17 mouse cellular contexts compared by ENCODE assay signal in the genomic region with DNA sequence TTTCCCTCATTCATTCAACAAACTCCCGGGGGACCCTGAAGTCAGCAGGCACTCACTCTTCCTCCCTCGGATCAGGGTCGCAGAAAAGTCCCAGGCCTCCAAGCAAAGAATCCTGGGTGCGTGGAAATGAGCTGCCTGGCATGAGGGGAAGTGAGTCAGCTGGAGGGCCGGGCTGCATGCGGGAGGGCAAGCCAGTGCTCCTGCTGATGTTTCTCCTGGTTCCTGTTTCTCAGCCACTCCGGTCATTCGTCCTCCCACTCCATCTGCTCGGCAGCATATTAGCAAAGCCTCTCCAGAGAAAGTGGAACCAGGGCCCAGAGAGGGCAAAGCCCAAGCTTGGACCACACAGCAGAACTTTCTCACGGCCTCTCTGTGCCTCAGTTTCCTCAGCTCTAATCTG. TPM values are rescaled to one million over a fixed set of nuclear protein-coding genes. Genes with fewer than 3 reads are reported as not detected.
DNase-seq lines count a peak whose midpoint lies in the region; ATAC-seq and TF ChIP-seq lines count a peak whose summit lies in the region.
"Had no signal": no experiment of that assay in that cellular context is flagged by ENCODE, and none has a peak within 500 bp of the region (broad histone marks: within the 10 kb centered on the region; RNA-seq: fewer than 3 reads in every experiment).

No protein-coding gene starts in this region.

- peaks cover 11% of the 10 kb centered on the region for H3K36me3 ChIP-seq in hindbrain, embryonic 13.5 days
- H3K36me3 ChIP-seq in hindbrain, embryonic 11.5 days (ENCODE audit: control insufficient read depth, insufficient read depth, low read length) = no peaks in the 10 kb centered on the region
- H3K36me3 ChIP-seq in MEL (ENCODE audit: control insufficient read depth in 1 of 2, insufficient read depth in 2 of 2, low read length in 2 of 2) = peaks cover 0 to 23% of the 10 kb centered on the region in 2 experiments

- no peak for TF ChIP-seq CTCF in MEL (IDR thresholded peaks at IDR 0.05 in 2 of 3, conservative IDR thresholded peaks at IDR 0.05 in 1 of 3; ENCODE audit: control insufficient read depth in 1 of 3, insufficient read depth in 1 of 3, low read depth in 2 of 3, low read length in 3 of 3, poor library complexity in 1 of 3, severe bottlenecking in 1 of 3)

- H3K27me3 ChIP-seq in hindbrain, embryonic 13.5 days = no peaks in the 10 kb centered on the region
- no peaks in the 10 kb centered on the region for H3K27me3 ChIP-seq in hindbrain, embryonic 11.5 days (ENCODE audit: control insufficient read depth, insufficient read depth, low read length)
- no peaks in the 10 kb centered on the region for H3K27me3 ChIP-seq in MEL (ENCODE audit: control insufficient read depth in 1 of 2, insufficient read depth in 2 of 2, low read length in 2 of 2)
- H3K27me3 ChIP-seq: hindbrain, embryonic 15.5 days; limb, embryonic 13.5 days; neural tube, embryonic 13.5 days had no signal

- no peak for DNase-seq in hindbrain, embryonic 11.5 days (ENCODE audit: low spot score)
- peak; percentile 54 for DNase-seq in 3134 (ENCODE audit: extremely low read depth, insufficient read length, low spot score)
- peak; percentile 61 for DNase-seq in MEL (ENCODE audit: low read depth, low spot score)
- no peak for DNase-seq in heart, adult 8-10 months (ENCODE audit: low spot score)
- DNase-seq in layer of hippocampus, adult 9-10 months (ENCODE audit: low spot score) = no peak
- DNase-seq: cerebellum, adult 9-10 months; gastrocnemius, postnatal 10 days; lung, adult 18-20 months; midbrain, embryonic 14.5 days; retina, postnatal 1 day had no signal

- no peak overlapping the region for H3K27ac ChIP-seq in hindbrain, embryonic 13.5 days
- no peak overlapping the region for H3K27ac ChIP-seq in hindbrain, embryonic 11.5 days (ENCODE audit: low read depth, low read length)
- peak overlapping the region; percentile 40 for H3K27ac ChIP-seq in MEL (ENCODE audit: control insufficient read depth, low read depth, low read length)
- H3K27ac ChIP-seq: heart, embryonic 13.5 days; hindbrain, embryonic 15.5 days; left cerebral cortex, adult 2 months; limb, embryonic 13.5 days; neural tube, embryonic 13.5 days had no signal

- no peak overlapping the region for H3K4me2 ChIP-seq in hindbrain, embryonic 13.5 days
- H3K4me2 ChIP-seq in hindbrain, embryonic 11.5 days (replicated peaks; ENCODE audit: low read depth, low read length) = no peak overlapping the region
- H3K4me2 ChIP-seq: heart, embryonic 13.5 days; hindbrain, embryonic 15.5 days; limb, embryonic 13.5 days; neural tube, embryonic 13.5 days had no signal

- H3K9me3 ChIP-seq in hindbrain, embryonic 13.5 days = no peaks in the 10 kb centered on the region
- no peaks in the 10 kb centered on the region for H3K9me3 ChIP-seq in hindbrain, embryonic 11.5 days (ENCODE audit: control insufficient read depth, low read length)
- H3K9me3 ChIP-seq in MEL (replicated peaks; ENCODE audit: insufficient read depth, low read length) = no peaks in the 10 kb centered on the region
- H3K9me3 ChIP-seq: heart, embryonic 13.5 days; hindbrain, embryonic 15.5 days; limb, embryonic 13.5 days; neural tube, embryonic 13.5 days had no signal

- TF ChIP-seq EP300 in MEL (IDR thresholded peaks at IDR 0.05; ENCODE audit: low read depth in 1 of 2, low read length in 2 of 2) = no peak

- TF ChIP-seq RAD21 in MEL (IDR thresholded peaks at IDR 0.05; ENCODE audit: low read depth, low read length) = no peak

- no peak for TF ChIP-seq POLR2A in MEL (IDR thresholded peaks at IDR 0.05; ENCODE audit: control insufficient read depth in 1 of 2, insufficient read depth in 1 of 2, low read depth in 1 of 2, low read length in 2 of 2, poor library complexity in 1 of 2)

- peak overlapping the region; percentile 49; the same call in 1 of the 2 replicates for H3K9ac ChIP-seq in hindbrain, embryonic 13.5 days
- H3K9ac ChIP-seq in hindbrain, embryonic 11.5 days (ENCODE audit: low read depth, low read length) = no peak overlapping the region
- peak overlapping the region; percentile 28 for H3K9ac ChIP-seq in MEL (ENCODE audit: control insufficient read depth, low read depth, low read length, poor library complexity, severe bottlenecking)
- H3K9ac ChIP-seq: heart, embryonic 13.5 days; hindbrain, embryonic 15.5 days; neural tube, embryonic 13.5 days had no signal

- no peak overlapping the region for H3K4me3 ChIP-seq in hindbrain, embryonic 13.5 days
- H3K4me3 ChIP-seq in hindbrain, embryonic 11.5 days (ENCODE audit: low read depth, low read length) = no peak overlapping the region
- no peak overlapping the region for H3K4me3 ChIP-seq in MEL (ENCODE audit: control insufficient read depth in 1 of 2, insufficient read depth in 1 of 2, low read depth in 2 of 2, low read length in 2 of 2)
- H3K4me3 ChIP-seq: heart, embryonic 13.5 days; hindbrain, embryonic 15.5 days; left cerebral cortex, adult 2 months; limb, embryonic 13.5 days; neural tube, embryonic 13.5 days had no signal

- H3K4me1 ChIP-seq in hindbrain, embryonic 13.5 days (replicated peaks) = peaks cover 49% of the 10 kb centered on the region
- H3K4me1 ChIP-seq in hindbrain, embryonic 11.5 days (replicated peaks; ENCODE audit: control insufficient read depth, insufficient read depth, low read length) = 0 out of 2 replicates have a peak, but pooled peaks cover 2% of the 10 kb centered on the region
- H3K4me1 ChIP-seq in MEL (ENCODE audit: control insufficient read depth in 1 of 2, insufficient read depth in 2 of 2, low read length in 2 of 2) = peaks cover 4 to 37% of the 10 kb centered on the region in 2 experiments

- H3K79me2 ChIP-seq in MEL (ENCODE audit: control insufficient read depth, insufficient read depth, low read length, poor library complexity) = peaks cover 27% of the 10 kb centered on the region

- ATAC-seq in hindbrain, embryonic 13.5 days (ENCODE audit: low FRiP score) = no peak
- ATAC-seq in hindbrain, embryonic 11.5 days (ENCODE audit: low FRiP score) = no peak
- ATAC-seq in megakaryocyte, adult 5-6 weeks (ENCODE audit: poor library complexity, severe bottlenecking) = peak; percentile 75

- 52% methylated on average over 10 of the region's 10 CpGs for WGBS in hindbrain, embryonic 13.5 days
- WGBS in hindbrain, embryonic 11.5 days = 54% methylated on average over 10 of the region's 10 CpGs

TF ChIP-seq in MEL, 35 proteins besides CTCF, POLR2A, EP300 and RAD21 (continues in another document):
- no peak for TF ChIP-seq MAX (IDR thresholded peaks at IDR 0.05; ENCODE audit: low read length)
- TF ChIP-seq MYB (IDR thresholded peaks at IDR 0.05; ENCODE audit: low read depth, low read length) = no peak
- no peak for TF ChIP-seq E2F4 (IDR thresholded peaks at IDR 0.05; ENCODE audit: borderline replicate concordance, low read depth, low read length)
- TF ChIP-seq HCFC1 (IDR thresholded peaks at IDR 0.05; ENCODE audit: low read depth, low read length) = no peak

RNA-seq across cellular contexts. Expression of a gene that starts 3.6 kb away (rescaled TPM):
- 0.78 and 0.83 TPM in 2 replicates for polyA plus RNA-seq in hindbrain, embryonic 13.5 days (2015; fragmentation: Nextera tagmentation; extraction: Ambion mirVana)
- polyA plus RNA-seq in hindbrain, embryonic 11.5 days (2014; fragmentation: Nextera tagmentation; extraction: Ambion mirVana) = 0.56 and 0.81 TPM in 2 replicates
- 19.6 and 22.8 TPM in 2 replicates for total RNA-seq in MEL (2012; rRNA removed)
- 10 to 100 TPM in 1 of 2 experiments, not detected in 1; 23.7 TPM for polyA plus RNA-seq in MEL (2012; ENCODE audit: insufficient read depth in 1 of 2, insufficient read length in 2 of 2, low read depth in 1 of 2, low replicate concordance in 2 of 2, missing spikeins in 1 of 2)
- total RNA-seq in megakaryocyte, adult 5-6 weeks (2015) = 16.0 and 18.1 TPM in 2 replicates
- 14.5 and 16.6 TPM in 2 replicates for total RNA-seq in megakaryocyte, adult 5-6 weeks (2017)
- 1 to 10 TPM; 1.9 to 3.5 (median 3.1) TPM for total RNA-seq in heart, adult 8-10 months (2022)

RNA-seq across cellular contexts. Expression of a gene that starts 14.0 kb away (rescaled TPM):
- polyA plus RNA-seq in hindbrain, embryonic 13.5 days (2015; fragmentation: Nextera tagmentation; extraction: Ambion mirVana) = 307 and 317 TPM in 2 replicates
- polyA plus RNA-seq in hindbrain, embryonic 11.5 days (2014; fragmentation: Nextera tagmentation; extraction: Ambion mirVana) = 322 and 337 TPM in 2 replicates
- total RNA-seq in MEL (2012; rRNA removed) = 450 and 482 TPM in 2 replicates
- 1,000 to 10,000 TPM in 1 of 2 experiments, 100 to 1,000 TPM in 1; 515 to 1,030 TPM for polyA plus RNA-seq in MEL (2012; ENCODE audit: insufficient read depth in 1 of 2, insufficient read length in 2 of 2, low read depth in 1 of 2, low replicate concordance in 2 of 2, missing spikeins in 1 of 2)
- 113 and 140 TPM in 2 replicates for total RNA-seq in megakaryocyte, adult 5-6 weeks (2015)
- total RNA-seq in megakaryocyte, adult 5-6 weeks (2017) = 322 and 392 TPM in 2 replicates
- total RNA-seq in heart, adult 8-10 months (2022) = 100 to 1,000 TPM; 153 to 208 (median 191) TPM

RNA-seq across cellular contexts. Expression of a gene that starts 18.3 kb away (rescaled TPM):
- polyA plus RNA-seq in hindbrain, embryonic 13.5 days (2015; fragmentation: Nextera tagmentation; extraction: Ambion mirVana) = 6.1 and 8.2 TPM in 2 replicates
- polyA plus RNA-seq in hindbrain, embryonic 11.5 days (2014; fragmentation: Nextera tagmentation; extraction: Ambion mirVana) = 9.0 and 11.0 TPM in 2 replicates
- total RNA-seq in MEL (2012; rRNA removed) = 0.39 TPM in 1 of 2 replicates, not detected in the other
- polyA plus RNA-seq in MEL (2012; ENCODE audit: insufficient read depth in 1 of 2, insufficient read length in 2 of 2, low read depth in 1 of 2, low replicate concordance in 2 of 2, missing spikeins in 1 of 2) = 1 to 10 TPM in 1 of 2 experiments, not detected in 1; 2.2 TPM
- not detected in 2 replicates for total RNA-seq in megakaryocyte, adult 5-6 weeks (2015)
- 0.48 TPM in 1 of 2 replicates, not detected in the other for total RNA-seq in megakaryocyte, adult 5-6 weeks (2017)
- total RNA-seq in heart, adult 8-10 months (2022) = 1 to 10 TPM; 1.0 to 1.5 (median 1.1) TPM

RNA-seq across cellular contexts. Expression of a gene that starts 34.6 kb away (rescaled TPM):
- 110 and 117 TPM in 2 replicates for polyA plus RNA-seq in hindbrain, embryonic 13.5 days (2015; fragmentation: Nextera tagmentation; extraction: Ambion mirVana)
- 7.8 and 11.0 TPM in 2 replicates for polyA plus RNA-seq in hindbrain, embryonic 11.5 days (2014; fragmentation: Nextera tagmentation; extraction: Ambion mirVana)
- not detected in 2 replicates for total RNA-seq in MEL (2012; rRNA removed)
- under 1 TPM in 1 of 2 experiments, not detected in 1; 0.07 TPM for polyA plus RNA-seq in MEL (2012; ENCODE audit: insufficient read depth in 1 of 2, insufficient read length in 2 of 2, low read depth in 1 of 2, low replicate concordance in 2 of 2, missing spikeins in 1 of 2)
- not detected in 2 replicates for total RNA-seq in megakaryocyte, adult 5-6 weeks (2015)
- total RNA-seq in megakaryocyte, adult 5-6 weeks (2017) = not detected in 2 replicates
- 1 to 10 TPM; 3.5 to 4.9 (median 4.3) TPM for total RNA-seq in heart, adult 8-10 months (2022)

RNA-seq across cellular contexts. Expression of a gene that starts 34.8 kb away (rescaled TPM):
- 2.8 and 2.9 TPM in 2 replicates for polyA plus RNA-seq in hindbrain, embryonic 13.5 days (2015; fragmentation: Nextera tagmentation; extraction: Ambion mirVana)
- polyA plus RNA-seq in hindbrain, embryonic 11.5 days (2014; fragmentation: Nextera tagmentation; extraction: Ambion mirVana) = 7.6 and 8.0 TPM in 2 replicates
- total RNA-seq in MEL (2012; rRNA removed) = 0.31 and 0.49 TPM in 2 replicates
- 1 to 10 TPM in 1 of 2 experiments, not detected in 1; 2.1 TPM for polyA plus RNA-seq in MEL (2012; ENCODE audit: insufficient read depth in 1 of 2, insufficient read length in 2 of 2, low read depth in 1 of 2, low replicate concordance in 2 of 2, missing spikeins in 1 of 2)
- total RNA-seq in megakaryocyte, adult 5-6 weeks (2015) = 0.09 and 0.23 TPM in 2 replicates
- total RNA-seq in megakaryocyte, adult 5-6 weeks (2017) = 0.15 and 0.16 TPM in 2 replicates
- total RNA-seq in heart, adult 8-10 months (2022) = 1 to 10 TPM; 8.0 to 9.5 (median 8.6) TPM

Comparison
In these comparisons a context has a peak if more than half of its experiments do, and no peak if none do; other contexts are left out.
1. DNase-seq: peak in 3134 (single experiment) and MEL (single experiment); none in hindbrain, embryonic 11.5 days (single experiment), heart, adult 8-10 months (single experiment) and layer of hippocampus, adult 9-10 months (single experiment).